In genomic region chr4:99336763-99337162, GRCm38 (mm10) we compare ENCODE assay signal across 30 mouse cellular contexts. TPM values are rescaled to one million over a fixed set of nuclear protein-coding genes. Genes with fewer than 3 reads are reported as not detected.
"Had no signal": no experiment of that assay in that cellular context is flagged by ENCODE, and none has a peak within 500 bp of the region (broad histone marks: within the 10 kb centered on the region; RNA-seq: fewer than 3 reads in every experiment).

No protein-coding gene starts in this region.

- H3K4me2 ChIP-seq: embryonic facial prominence, embryonic 12.5 days; embryonic facial prominence, embryonic 13.5 days; embryonic facial prominence, embryonic 15.5 days; forebrain, embryonic 12.5 days; forebrain, embryonic 13.5 days; forebrain, embryonic 15.5 days had no signal

- H3K36me3 ChIP-seq: embryonic facial prominence, embryonic 10.5 days; embryonic facial prominence, embryonic 12.5 days; embryonic facial prominence, embryonic 13.5 days; embryonic facial prominence, embryonic 15.5 days; forebrain, embryonic 10.5 days; forebrain, embryonic 12.5 days; forebrain, embryonic 15.5 days had no signal

- ATAC-seq: forebrain, embryonic 13.5 days; forebrain, embryonic 14.5 days; forebrain, embryonic 15.5 days; forebrain, embryonic 16.5 days; forebrain, postnatal 0 days had no signal

- H3K4me3 ChIP-seq: embryonic facial prominence, embryonic 10.5 days; embryonic facial prominence, embryonic 12.5 days; embryonic facial prominence, embryonic 13.5 days; embryonic facial prominence, embryonic 15.5 days; erythroblast, embryonic 14.5 days; forebrain, embryonic 10.5 days; forebrain, embryonic 12.5 days; forebrain, embryonic 13.5 days; forebrain, embryonic 15.5 days; gastrocnemius, adult 2 months had no signal

- DNase-seq: cerebellum, adult 2 months; cerebellum, adult 8-10 months; cerebellum, adult 9-10 months; cerebellum, adult 9-11 months; cerebellum, postnatal 10 days; cerebellum, postnatal 14 days; cerebellum, postnatal 25 days; cerebellum, postnatal 36 days; embryo, embryonic 11 days; forebrain, postnatal 0 days; gastrocnemius, adult 2 months; gastrocnemius, postnatal 10 days; gastrocnemius, postnatal 14 days; gastrocnemius, postnatal 25 days; gastrocnemius, postnatal 36 days; heart, adult 18-20 months had no signal

- H3K9me3 ChIP-seq: embryonic facial prominence, embryonic 10.5 days; embryonic facial prominence, embryonic 12.5 days; embryonic facial prominence, embryonic 13.5 days; embryonic facial prominence, embryonic 15.5 days; forebrain, embryonic 10.5 days; forebrain, embryonic 12.5 days; forebrain, embryonic 13.5 days; forebrain, embryonic 15.5 days had no signal

- H3K27me3 ChIP-seq: embryonic facial prominence, embryonic 12.5 days; embryonic facial prominence, embryonic 13.5 days; embryonic facial prominence, embryonic 15.5 days; forebrain, embryonic 12.5 days; forebrain, embryonic 15.5 days had no signal

- H3K27ac ChIP-seq: embryonic facial prominence, embryonic 10.5 days; embryonic facial prominence, embryonic 12.5 days; embryonic facial prominence, embryonic 13.5 days; embryonic facial prominence, embryonic 15.5 days; forebrain, embryonic 10.5 days; forebrain, embryonic 12.5 days; forebrain, embryonic 13.5 days; forebrain, embryonic 15.5 days; gastrocnemius, adult 2 months had no signal

- H3K9ac ChIP-seq: embryonic facial prominence, embryonic 12.5 days; embryonic facial prominence, embryonic 13.5 days; embryonic facial prominence, embryonic 15.5 days; forebrain, embryonic 12.5 days; forebrain, embryonic 13.5 days; forebrain, embryonic 15.5 days; forebrain, postnatal 0 days had no signal

- H3K4me1 ChIP-seq: embryonic facial prominence, embryonic 12.5 days; embryonic facial prominence, embryonic 13.5 days; embryonic facial prominence, embryonic 15.5 days; forebrain, embryonic 13.5 days; forebrain, embryonic 15.5 days had no signal

RNA-seq across cellular contexts. Expression of gene Gm12689, which starts 41.1 kb away (rescaled TPM):
- total RNA-seq: forebrain, postnatal 0 days; gastrocnemius, adult 18-20 months; gastrocnemius, postnatal 14 days; gastrocnemius, postnatal 36 days; heart, adult 18-20 months; heart, adult 8-10 months had no signal
- polyA plus RNA-seq: embryonic facial prominence, embryonic 10.5 days; embryonic facial prominence, embryonic 11.5 days; erythroblast, embryonic 14.5 days had no signal
